Mouse (Mus musculus) testis, postnatal 14 days (tissue): ENCODE data around the gene Gpr146.
"Not testable (repeated sequence)": the region's sequence is repeated elsewhere in the genome, so short reads cannot be mapped to it uniquely, and the experiment has no call there.

Experiments used
- DNase-seq: peaks from one replicate; pipeline ENCODE4 v3.0.0; 2021; ENCODE audit warnings: low spot score

Gene Gpr146

DNA sequence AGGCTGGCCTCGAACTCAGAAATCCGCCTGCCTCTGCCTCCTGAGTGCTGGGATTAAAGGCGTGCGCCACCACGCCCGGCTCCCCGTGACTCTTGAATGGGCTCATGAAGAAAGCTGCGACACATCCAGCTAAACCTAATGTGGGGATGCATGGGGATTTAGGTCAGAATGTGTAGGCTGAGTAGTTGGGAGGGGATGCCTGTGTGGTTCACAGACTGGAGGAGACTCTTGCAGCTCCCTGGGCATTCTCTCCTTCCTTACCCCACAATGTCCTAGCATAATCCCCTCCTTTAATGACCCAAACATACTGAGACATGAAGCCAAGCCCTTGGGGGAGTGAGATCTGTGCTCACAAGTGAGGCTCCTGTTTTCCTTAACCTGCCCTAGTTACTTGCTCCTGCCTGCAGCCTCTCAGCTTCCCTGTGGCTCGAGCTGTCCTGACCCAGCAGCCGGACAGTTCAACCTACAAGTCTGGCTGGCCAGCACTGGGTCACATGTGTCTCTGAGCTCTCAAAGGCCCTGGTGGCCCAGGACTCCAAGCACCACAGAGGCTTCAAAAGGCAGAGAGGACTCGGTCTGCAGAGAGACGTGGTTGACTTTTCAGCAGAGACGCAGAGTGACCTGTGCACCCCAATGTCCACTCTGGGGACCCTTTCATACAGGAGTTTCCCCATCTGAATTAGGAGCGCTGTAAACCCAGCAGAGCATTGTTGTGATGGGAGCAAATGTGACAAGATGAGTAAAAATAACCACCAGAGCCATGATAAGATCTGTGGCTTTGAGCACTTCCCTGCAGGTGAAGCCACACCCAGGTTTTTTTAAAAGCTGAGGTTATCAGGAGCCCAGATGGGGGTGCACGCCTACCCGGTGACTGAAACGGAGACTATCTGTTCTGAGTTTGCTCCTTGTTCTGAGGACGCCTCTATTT is 4.4 kb downstream of the Gpr146 start:
- DNase-seq: no peak

- no peak for DNase-seq
Measured at GRCm38 (mm10) chr5:139382760-139383159, 5.3 kb downstream of the Gpr146 start.

- no peak for DNase-seq
Measured at GRCm38 (mm10) chr5:139383234-139383633, 5.7 kb downstream of the Gpr146 start.

DNA sequence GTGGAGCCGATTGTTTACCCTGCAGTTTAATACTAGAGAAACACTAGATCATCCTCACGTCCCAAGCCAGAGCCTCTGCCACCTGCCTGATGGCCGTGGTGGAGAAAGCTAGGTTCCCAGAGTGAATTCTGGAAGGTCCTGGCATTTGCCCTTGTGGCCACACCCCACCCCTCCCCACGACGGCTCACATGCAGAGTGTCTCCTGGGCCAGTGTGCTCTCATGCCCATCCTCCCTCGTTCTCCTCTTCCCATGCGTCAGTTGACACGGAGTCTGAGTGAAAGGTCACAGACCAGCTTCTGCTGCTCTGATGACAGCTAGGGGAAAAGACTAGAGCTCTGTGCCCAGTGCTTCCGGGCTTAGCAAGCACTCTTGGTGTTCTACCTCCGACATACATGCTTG is 7.0 kb downstream of the Gpr146 start:
- DNase-seq: no peak

DNA sequence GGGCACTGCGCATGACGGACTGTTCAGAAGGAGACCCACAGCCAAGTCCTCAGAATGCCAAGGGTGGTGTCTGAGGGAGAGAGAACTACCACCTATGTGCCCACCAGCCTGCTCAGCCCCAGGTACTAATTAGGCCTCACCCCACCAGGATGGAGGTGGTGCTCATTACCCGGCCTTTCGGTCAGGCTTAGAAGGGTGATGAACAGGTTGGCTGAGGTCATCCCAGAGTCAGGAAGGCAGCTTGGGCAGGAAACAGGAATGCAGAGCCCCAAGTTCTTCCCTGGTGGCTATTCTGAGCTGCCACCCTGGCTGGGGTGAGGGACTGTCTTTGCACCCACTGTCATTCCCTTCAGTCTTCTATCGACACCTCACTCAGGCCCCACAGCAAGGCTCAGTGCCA is 8.6 kb downstream of the Gpr146 start:
- DNase-seq: no peak

GRCm38 (mm10) chr5:139387329-139388194 is 10.1 kb downstream of the Gpr146 start:
- DNase-seq: no peak

DNA sequence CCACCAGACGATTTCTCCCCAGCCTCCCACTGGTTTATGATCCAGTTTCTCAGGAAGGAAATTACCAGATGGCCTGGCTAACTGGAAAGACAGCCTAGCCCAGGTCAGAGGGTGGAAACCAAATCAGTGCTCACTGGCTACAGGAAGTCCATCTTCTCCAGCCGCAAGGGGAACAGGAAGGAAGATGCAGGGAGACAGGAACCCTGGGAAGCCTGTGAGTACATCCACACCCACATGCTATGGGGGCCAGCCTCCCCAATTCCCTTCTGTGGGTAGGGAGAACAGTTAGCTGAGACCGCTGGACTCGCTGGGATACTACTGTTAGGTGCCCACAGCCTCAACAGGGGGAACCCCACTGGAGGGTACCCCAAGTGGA is 10.7 kb downstream of the Gpr146 start:
- no peak for DNase-seq

DNA sequence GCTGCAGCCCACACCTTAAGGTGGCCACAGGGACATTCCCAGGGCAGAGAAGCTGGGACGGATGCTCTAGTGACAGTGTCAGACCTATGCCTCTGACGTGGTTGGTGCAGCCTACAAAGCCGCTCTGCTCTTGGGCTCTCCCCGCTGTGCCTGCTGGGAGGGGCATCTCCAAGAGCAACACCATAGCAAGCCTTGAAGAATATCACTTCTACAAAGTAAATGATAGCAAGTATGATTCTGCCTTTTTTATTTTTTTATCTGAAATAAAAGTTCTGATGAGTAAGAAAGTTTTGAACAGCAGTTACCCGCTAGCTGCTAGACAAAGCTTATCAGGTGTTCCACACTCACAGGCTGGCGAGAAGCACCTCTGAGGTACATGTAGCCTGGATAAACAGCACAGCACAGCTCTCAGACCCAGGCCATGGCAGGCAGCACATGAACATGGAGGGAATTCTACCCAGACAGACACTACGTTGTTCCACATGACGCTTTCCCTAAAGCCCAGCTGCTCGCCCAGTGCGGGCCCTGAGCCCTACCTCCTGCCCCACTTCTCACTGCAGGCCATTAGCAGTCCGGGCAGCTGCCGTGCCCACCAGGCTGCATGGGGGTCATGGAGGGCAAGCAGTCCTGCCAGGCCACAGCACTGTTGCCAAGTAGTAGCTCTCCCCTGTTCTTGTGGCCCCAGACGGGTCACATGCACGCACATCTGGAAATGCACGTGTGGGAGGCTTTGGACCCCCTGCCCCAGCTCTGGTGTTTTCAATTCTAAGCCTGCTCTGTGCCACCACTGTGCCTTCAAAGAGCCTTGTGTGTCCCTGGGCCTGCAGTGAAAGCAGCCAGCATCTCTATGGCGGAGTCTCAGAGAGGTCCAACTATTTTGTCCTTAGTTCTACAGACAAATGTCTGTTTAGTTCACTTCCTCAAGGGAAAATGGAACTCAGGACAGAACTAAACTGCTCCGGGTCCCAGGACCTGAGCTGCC is 11.5 kb downstream of the Gpr146 start:
- no peak for DNase-seq

- DNase-seq: peak; percentile 53
Measured at GRCm38 (mm10) chr5:139389676-139390061, 12.2 kb downstream of the Gpr146 start.

DNA sequence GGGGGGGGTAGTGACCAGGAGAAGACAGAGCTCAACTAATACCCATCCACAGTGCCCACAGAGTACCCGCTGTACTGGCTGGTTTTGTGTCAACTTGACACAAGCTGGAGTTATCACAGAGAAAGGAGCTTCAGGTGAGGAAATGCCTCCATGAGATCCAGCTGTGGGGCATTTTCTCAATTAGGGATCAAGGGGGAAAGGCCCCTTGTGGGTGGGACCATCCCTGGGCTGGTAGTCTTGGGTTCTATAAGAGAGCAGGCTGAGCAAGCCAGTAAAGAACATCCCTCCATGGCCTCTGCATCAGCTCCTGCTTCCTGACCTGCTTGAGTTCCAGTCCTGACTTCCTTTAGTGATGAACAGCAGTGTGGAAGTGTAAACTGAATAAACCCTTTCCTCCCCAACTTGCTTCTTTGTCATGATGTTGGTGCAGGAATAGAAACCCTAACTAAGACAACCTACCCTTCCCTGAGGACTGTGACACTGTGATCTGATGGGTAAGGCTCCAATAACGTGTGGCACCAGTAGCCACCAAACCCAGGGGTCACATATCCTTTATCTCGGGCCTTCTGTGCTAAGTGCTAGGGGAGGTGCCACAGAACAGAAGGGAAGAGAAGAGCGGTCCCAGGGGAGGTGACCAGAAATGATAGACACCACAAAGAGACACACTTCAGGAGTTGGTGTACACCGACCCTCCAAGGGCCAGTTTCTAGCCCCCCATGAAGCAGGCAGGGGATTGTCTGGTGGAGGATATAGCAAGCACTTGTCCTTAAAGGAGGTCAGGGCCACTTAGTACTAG is 13.0 kb downstream of the Gpr146 start:
- DNase-seq: not testable (repeated sequence)

- DNase-seq: peak; percentile 74
Measured at GRCm38 (mm10) chr5:139391309-139391990, 14.0 kb downstream of the Gpr146 start.

GRCm38 (mm10) chr5:139392219-139393196 is 15.0 kb downstream of the Gpr146 start:
- DNase-seq: no peak

- no peak for DNase-seq
Measured at GRCm38 (mm10) chr5:139393197-139393588, 15.7 kb downstream of the Gpr146 start.

- no peak for DNase-seq
Measured at GRCm38 (mm10) chr5:139394399-139394798, 16.9 kb downstream of the Gpr146 start.

DNA sequence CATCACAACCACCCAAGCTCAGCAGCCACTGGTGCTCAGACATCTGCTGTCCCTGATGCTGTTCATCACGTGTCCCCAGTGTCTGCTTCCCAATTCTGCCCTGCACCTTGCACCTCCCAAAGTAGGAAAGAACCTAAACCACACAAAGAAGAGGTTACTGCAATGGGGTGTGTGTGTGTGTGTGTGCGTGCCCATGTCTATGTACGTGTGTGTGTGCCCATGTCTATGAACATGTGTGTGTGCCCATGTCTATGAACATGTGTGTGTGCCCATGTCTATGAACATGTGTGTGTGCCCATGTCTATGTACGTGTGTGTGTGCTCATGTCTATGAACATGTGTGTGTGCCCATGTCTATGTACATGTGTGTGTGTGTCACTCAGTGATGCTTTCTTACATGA is 18.0 kb downstream of the Gpr146 start:
- no peak for DNase-seq

DNA sequence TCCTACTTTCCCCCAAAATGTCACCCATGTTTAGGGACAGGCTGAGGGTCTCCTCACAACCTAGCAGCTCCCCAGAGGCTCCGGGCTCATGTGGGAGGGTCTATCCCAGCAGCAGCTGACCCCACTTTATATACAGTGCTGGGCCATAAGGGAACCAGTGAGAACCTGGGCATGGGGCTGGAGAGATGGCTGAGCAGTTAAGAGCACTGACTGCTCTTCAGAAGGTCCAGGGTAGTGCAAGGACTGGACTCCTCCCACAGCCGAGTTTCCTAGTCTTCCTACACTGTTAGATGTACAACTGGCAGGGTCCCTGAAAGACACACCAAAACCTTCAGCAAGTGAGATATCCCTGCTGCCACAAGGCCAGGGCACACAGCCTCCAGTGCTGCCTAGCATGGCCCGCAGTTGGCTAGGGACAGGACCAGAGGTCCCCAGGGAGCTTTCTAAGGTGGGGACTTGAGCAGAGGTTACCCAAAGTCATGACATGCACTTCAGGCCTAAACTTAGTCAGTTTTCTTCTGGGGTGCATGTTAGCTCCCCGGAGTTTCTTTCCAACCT is 19.9 kb downstream of the Gpr146 start:
- DNase-seq: no peak

- DNase-seq: peak; percentile 87
Measured at GRCm38 (mm10) chr5:139397959-139398753, 20.7 kb downstream of the Gpr146 start.

DNA sequence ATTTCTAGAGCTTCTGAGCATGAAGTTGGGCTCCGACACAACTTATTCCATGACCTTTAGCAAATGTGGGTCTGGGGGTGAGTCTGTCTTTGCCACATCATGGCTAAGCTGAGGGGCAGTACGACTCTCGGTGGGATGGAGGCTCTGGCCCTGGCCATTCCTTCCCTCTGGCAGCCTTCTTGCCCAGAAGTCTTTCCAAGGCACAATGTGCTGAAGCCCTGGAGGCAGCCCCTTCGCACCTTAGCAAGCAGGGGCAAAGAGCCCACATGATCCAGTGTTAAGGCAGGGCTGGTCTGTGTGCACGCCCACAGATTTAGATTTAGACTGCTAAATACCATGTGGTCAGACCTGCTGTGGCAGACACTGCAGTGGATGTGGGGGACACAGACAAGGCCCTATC is 21.3 kb downstream of the Gpr146 start:
- DNase-seq: no peak
